Mouse (Mus musculus) forebrain, embryonic 14.5 days (tissue): ENCODE measurements around the gene Gpd1. TPM values are rescaled to one million over a fixed set of nuclear protein-coding genes. Genes with fewer than 3 reads are reported as not detected.
"Not testable (repeated sequence)": the region's sequence is repeated elsewhere in the genome, so short reads cannot be mapped to it uniquely, and the experiment has no call there.

Experiments
- ATAC-seq: fragments of 200-750 bp; cut with Nextera tagmentation; 2 replicates; pipeline ENCODE4 v1.8.0; 2017; ENCODE audit warnings: mild to moderate bottlenecking, moderate library complexity
- DNase-seq: peaks from one replicate; pipeline ENCODE4 v3.0.0-alpha.2; 2015; ENCODE audit warnings: low spot score
- H3K27ac ChIP-seq: fragments of 300-500 bp; sonication (generic); 2 replicates; pipeline ENCODE4 v1.5.1; 2014; ENCODE audit warnings: low read depth, mild to moderate bottlenecking, control low read depth, low read length, moderate library complexity
- H3K27me3 ChIP-seq: fragments of 300-500 bp; sonication (generic); replicated peaks from 2 replicates; pipeline ENCODE4 v1.6.1; 2014; ENCODE audit warnings: low read length, control low read depth, mixed read lengths; ENCODE audit not compliant: control insufficient read depth, insufficient read depth
- H3K36me3 ChIP-seq: fragments of 300-500 bp; sonication (generic); 2 replicates; pipeline ENCODE4 v1.6.1; 2014; ENCODE audit warnings: low read length, control low read depth; ENCODE audit not compliant: control insufficient read depth, insufficient read depth
- H3K4me1 ChIP-seq: fragments of 300-500 bp; sonication (generic); 2 replicates; pipeline ENCODE4 v1.6.1; 2014; ENCODE audit warnings: antibody characterized with exemption, low read length, control low read depth; ENCODE audit not compliant: control insufficient read depth, insufficient read depth
- H3K4me2 ChIP-seq: fragments of 300-500 bp; sonication (generic); 2 replicates; pipeline ENCODE4 v1.6.1; 2014; ENCODE audit warnings: mild to moderate bottlenecking, control low read depth, low read length
- H3K4me3 ChIP-seq: fragments of 300-500 bp; sonication (generic); 2 replicates; pipeline ENCODE4 v1.5.1; 2014; ENCODE audit warnings: low read depth, low read length, control low read depth
- H3K9ac ChIP-seq: fragments of 300-500 bp; sonication (generic); 2 replicates; pipeline ENCODE4 v1.6.1; 2014; ENCODE audit warnings: mild to moderate bottlenecking, low read length, control low read depth, moderate library complexity
- H3K9me3 ChIP-seq: fragments of 300-500 bp; sonication (generic); replicated peaks from 2 replicates; pipeline ENCODE4 v1.6.1; 2016; ENCODE audit warnings: low read length, control low read depth, mixed read lengths; ENCODE audit not compliant: control insufficient read depth
- WGBS: fragments of 180-500 bp; shearing (Covaris S2); extraction: QIAGEN DNeasy Blood & Tissue Kit; methylation state at CpG from one replicate; pipeline ENCODE4 v1.1.7; 2014; 5-methylcytosine and 5-hydroxymethylcytosine counted together
- polyA plus RNA-seq: library from polyadenylated mRNA; unstranded; fragments of >200 nt; fragmentation: Nextera tagmentation; extraction: Ambion mirVana; gene quantifications from 2 replicates; pipeline ENCODE4 v1.2.1, GENCODE M21; 2014

Gene Gpd1
- polyA plus RNA-seq, 1 experiment from 2014 or later: 0.77 TPM

DNA sequence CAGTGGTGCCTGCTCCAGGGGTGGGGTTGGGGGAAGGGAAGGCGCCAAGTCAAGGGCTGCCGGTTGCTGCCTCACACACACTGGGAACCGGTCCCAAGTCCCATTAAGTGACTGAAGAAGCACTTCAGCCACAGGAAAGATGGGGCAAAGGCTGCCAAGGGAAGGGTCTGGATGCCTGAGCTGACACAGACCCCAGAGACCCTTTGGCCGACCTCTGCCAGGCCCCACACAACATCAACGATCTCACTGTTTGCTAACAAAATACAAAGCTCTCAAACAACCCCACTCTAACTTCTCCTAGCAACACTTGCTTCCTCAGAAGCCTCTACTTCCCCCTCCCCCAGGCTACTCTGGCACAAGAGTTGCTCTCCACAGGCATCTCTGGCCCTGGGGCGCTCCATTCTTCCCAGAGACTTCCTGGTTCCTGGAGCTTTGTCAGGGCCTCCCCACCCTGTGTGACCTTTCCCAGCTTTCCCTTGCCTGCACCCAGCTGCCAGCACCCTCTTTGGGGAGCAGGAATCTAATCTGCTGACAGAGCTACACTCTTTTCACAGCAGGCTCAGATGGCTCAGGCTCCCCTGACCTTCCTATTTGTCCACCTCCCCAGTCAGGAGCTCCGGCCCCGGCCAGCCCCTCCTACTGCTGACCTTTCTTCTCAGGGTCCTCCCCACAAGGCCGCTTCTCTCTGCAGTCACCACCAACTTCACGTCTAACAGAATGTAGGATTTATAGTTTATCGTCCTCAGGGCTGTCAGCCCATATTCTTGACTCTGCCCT lies 6.4 kb downstream of the Gpd1 start:
- Histone ChIP-seq H3K4me3 (no peak overlapping the region), H3K36me3 (peaks cover 48% of the 10 kb centered on the region), H3K4me1 (peaks cover 12% of the 10 kb centered on the region), H3K9ac (peak overlapping the region; percentile 48), H3K27ac (peak overlapping the region; percentile 41), H3K9me3 (no peaks in the 10 kb centered on the region), H3K4me2 (no peak overlapping the region), H3K27me3 (no peaks in the 10 kb centered on the region)
- WGBS: 23% methylated on average over 11 of the region's 11 CpGs
- DNase-seq: peak; percentile 17
- no peak for ATAC-seq

DNA sequence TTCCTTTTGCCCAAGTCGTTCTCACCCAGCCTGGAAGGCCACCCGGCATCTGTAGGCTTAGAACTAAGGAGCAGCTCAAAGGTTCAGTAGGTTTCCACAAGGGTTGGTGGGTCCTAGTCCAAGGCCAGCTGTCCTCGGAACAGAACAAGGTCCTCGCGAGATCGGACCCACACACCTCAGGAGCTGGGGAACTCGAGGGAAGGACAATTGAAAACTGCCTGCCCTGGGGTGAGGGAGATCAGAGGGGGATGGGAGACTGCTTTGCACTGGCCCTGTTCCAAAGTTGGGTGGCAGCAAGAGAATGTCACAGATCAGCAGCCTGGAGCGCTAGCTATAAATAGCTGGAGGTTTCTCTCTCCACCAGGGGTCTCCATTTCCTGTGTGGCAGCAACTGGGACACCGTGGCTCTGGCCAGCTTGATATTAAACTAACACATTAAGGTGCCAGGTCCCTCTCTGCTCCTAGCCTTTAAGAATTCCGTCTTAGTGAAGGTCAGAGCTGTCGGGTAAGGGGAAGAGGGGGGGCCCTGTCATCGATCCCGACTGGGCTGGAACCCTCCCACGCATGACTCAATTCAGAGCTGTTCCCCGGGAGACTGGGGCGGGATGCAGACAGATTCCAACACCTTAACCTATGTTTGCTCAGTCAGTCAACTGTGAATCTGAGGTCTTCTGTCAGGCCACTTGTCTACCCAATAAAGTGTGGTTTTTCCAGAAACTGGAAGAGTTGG lies 7.1 kb downstream of the Gpd1 start:
- peaks cover 52% of the 10 kb centered on the region for H3K36me3 ChIP-seq
- peak; percentile 40 for ATAC-seq

DNA sequence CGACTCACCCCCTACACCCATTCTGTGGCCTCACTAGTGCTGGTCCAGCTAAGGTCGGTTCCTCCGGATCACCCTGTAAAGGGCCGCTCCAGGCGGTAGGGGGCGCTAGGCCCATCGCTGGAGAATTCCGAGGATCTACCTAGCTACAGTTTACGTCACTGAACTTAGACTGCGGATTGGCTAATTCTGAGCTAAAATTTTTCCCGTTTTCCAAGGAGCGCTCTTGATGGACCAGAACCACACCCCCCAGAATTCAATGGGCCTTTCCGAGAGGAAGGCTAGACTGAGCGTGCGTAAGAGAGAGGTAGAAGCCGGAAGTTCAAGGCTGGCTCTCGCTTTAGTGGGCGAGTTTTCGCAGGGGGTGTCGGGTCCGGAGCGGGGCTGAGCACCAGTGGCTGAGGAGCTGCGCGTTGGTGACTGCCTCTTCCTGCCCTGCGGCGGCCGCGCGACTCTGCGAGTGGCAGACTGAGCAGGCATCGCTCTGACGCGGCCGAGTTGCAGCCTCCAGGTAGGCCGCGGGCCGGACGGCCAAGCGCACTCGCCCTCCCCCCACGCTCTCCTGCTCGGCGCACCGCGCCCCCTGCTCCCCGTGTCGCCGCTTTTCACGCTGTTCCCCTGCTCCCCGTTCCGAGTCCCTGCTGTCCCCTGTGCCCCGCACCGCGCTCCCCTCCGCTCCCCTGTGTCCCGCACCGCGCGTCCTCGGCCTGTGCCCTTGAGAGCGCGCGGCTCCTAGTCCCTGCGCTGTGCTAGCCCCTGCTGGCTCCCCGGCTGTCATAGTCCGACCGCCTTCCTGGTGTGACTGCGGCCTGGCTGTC lies 8.2 kb downstream of the Gpd1 start, which contains the start of gene Cox14:
Cox14 (plus strand) TSS at position 278 of the 815 bp plus-strand sequence.
- peak; percentile 96 for ATAC-seq

More for the DNA sequence above, 7.1 kb downstream of the Gpd1 start:
- peak overlapping the region; percentile 94 for H3K4me3 ChIP-seq
- peak; percentile 90 for DNase-seq
- H3K9ac ChIP-seq: peak overlapping the region; percentile 48
- 13% methylated on average over 16 of the region's 16 CpGs for WGBS
- H3K27me3 ChIP-seq: no peaks in the 10 kb centered on the region
- no peaks in the 10 kb centered on the region for H3K9me3 ChIP-seq
- 0 out of 2 replicates have a peak overlapping the region, but pooled peaks have one; percentile 41 for H3K27ac ChIP-seq
- H3K4me1 ChIP-seq: peaks cover 12% of the 10 kb centered on the region
- peak overlapping the region; percentile 50 for H3K4me2 ChIP-seq

DNA sequence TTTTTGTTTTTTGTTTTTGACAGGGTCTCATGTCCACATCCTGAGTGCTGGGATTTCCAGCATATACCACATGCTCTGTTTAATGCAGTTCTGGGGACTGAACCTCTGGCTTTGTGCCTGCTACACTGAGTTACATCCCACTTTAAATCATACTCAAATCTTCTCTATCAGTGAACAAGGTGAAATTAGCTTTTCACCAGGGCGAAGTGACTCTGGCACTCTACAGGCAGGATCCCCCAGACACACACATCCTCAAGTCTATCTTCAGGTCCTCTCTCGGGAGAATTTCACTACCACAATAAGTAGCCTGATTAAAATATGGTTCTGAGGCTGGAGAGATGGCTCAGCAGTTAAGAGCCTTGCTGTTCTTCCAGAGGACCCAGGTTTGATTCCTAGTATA lies 9.2 kb downstream of the Gpd1 start:
- WGBS: 84% methylated on average over 2 of the region's 2 CpGs
- H3K4me1 ChIP-seq: peaks cover 12% of the 10 kb centered on the region
- H3K36me3 ChIP-seq: peaks cover 43% of the 10 kb centered on the region
- H3K27ac ChIP-seq: no peak overlapping the region
- H3K4me3 ChIP-seq: peak overlapping the region; percentile 94
- ATAC-seq (no peak), DNase-seq (no peak)
- H3K4me2 ChIP-seq: peak overlapping the region; percentile 82
- no peaks in the 10 kb centered on the region for H3K27me3 ChIP-seq
- H3K9ac ChIP-seq: peak overlapping the region; percentile 78
- H3K9me3 ChIP-seq: no peaks in the 10 kb centered on the region

More for the DNA sequence above, 8.2 kb downstream of the Gpd1 start, which contains the start of gene Cox14:
- Histone ChIP-seq H3K9ac (peak within 1 kb of the TSS; percentile 78), H3K36me3 (peaks cover 49% of the 10 kb centered on the region), H3K27ac (peak within 1 kb of the TSS; percentile 84), H3K27me3 (no peaks in the 10 kb centered on the region), H3K4me3 (peak within 1 kb of the TSS; percentile 94), H3K9me3 (no peaks in the 10 kb centered on the region), H3K4me1 (peaks cover 12% of the 10 kb centered on the region), H3K4me2 (peak within 1 kb of the TSS; percentile 82)
- peak; percentile 100 for DNase-seq
- WGBS: 0% methylated on average over 56 of the region's 68 CpGs

DNA sequence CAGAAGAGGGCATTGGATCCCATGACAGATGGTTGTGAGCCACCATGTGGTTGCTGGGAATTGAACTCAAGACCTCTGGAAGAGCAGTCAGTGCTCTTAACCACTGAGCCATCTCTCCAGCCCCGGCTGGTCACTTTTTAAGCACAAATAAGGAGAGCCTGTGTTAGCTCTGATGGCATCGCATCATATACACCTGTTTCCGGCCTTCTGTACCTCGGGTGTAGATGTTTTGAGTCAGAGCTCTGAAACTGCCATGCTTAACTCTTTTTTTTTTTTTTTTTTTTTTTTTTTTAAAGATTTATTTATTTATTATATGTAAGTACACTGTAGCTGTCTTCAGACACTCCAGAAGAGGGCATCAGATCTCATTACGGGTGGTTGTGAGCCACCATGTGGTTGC lies 9.7 kb downstream of the Gpd1 start:
- H3K27ac ChIP-seq, H3K4me2 ChIP-seq, DNase-seq, H3K9ac ChIP-seq, H3K9me3 ChIP-seq, H3K4me3 ChIP-seq, ATAC-seq, H3K27me3 ChIP-seq: not testable (repeated sequence)
- WGBS: 99% methylated on average over 4 of the region's 5 CpGs
- Histone ChIP-seq H3K4me1 (peaks cover 12% of the 10 kb centered on the region), H3K36me3 (peaks cover 40% of the 10 kb centered on the region)

DNA sequence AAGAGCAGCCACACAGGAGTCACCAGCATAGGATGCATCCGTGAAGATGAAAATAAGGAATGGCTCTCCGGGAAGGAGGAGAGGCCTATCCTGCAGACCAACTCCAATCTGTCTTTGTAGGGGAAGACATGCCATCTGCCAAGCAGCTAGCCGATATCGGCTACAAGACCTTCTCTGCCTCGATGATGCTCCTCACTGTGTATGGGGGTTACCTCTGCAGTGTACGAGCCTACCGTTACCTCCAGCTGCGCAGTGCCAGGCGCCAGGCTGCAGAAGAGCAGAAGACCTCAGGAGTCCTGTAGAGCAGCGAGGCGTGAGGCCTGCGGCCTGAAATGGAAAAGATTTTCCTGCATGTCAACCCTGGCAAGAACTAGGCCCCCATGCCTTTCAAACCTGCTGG lies 10.2 kb downstream of the Gpd1 start:
- Histone ChIP-seq H3K27me3 (no peaks in the 10 kb centered on the region), H3K9me3 (no peaks in the 10 kb centered on the region), H3K4me1 (peaks cover 12% of the 10 kb centered on the region), H3K9ac (no peak overlapping the region), H3K4me2 (no peak overlapping the region), H3K36me3 (peaks cover 39% of the 10 kb centered on the region), H3K27ac (no peak overlapping the region), H3K4me3 (no peak overlapping the region)
- DNase-seq: no peak
- ATAC-seq: no peak
- WGBS: 94% methylated on average over 12 of the region's 12 CpGs

DNA sequence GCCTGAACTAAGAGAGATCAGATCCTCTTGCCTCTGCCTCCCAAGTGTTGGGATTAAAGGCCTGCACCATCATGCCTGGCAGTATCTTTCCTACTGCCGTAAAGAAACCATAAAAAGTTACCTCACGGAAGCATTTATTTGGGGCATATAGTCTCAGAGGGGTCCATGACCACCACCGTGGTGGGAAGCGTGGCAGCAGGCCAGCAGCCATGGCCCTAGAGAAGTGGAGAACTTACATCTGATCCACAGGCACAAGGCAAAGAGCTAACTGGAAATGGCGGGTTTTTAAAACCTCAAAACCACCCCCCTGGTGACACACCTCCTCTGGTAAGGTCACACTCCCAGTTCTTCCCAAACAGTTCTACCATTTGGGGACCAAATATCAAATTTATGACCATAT lies 10.9 kb downstream of the Gpd1 start:
- H3K9me3 ChIP-seq: no peaks in the 10 kb centered on the region
- WGBS: 93% methylated on average over 5 of the region's 5 CpGs
- no peak overlapping the region for H3K27ac ChIP-seq
- H3K4me1 ChIP-seq: peaks cover 12% of the 10 kb centered on the region
- no peak overlapping the region for H3K9ac ChIP-seq
- H3K4me3 ChIP-seq: no peak overlapping the region
- H3K36me3 ChIP-seq: peaks cover 34% of the 10 kb centered on the region
- ATAC-seq (no peak), DNase-seq (no peak)
- H3K4me2 ChIP-seq: no peak overlapping the region
- H3K27me3 ChIP-seq: no peaks in the 10 kb centered on the region

DNA sequence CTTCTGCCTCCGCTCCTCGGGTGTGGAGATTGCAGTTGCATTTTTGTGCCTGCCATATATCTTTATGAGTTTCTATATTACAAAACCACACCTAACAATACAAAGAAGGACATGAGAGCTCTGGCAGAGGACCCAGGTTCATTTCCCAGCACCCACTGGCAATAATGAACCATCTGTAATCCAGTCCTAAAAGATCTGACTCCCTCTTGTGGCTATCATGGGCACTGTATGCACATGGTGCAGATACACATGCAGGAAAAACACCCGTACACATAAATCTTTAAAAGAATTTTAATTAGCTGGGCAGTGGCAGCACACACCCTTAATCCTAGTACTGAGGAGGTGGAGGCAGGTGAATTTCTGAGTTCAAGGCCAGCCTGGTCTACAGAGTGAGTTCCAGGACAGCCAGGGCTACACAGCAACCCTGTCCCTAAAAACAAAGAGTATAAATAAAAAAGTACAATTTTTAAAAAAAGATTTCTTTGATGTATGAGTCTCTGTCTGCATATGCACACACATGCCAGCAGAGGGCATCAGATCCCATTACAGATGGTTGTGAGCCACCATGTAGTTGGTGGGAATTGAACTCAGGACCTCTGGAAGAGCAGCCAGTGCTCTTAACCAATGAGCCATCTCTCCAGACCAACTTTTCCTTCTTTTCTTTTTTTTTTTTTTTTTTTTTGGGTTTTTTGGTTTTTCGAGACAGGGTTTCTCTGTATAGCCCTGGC lies 11.9 kb downstream of the Gpd1 start:
- Histone ChIP-seq H3K36me3 (peaks cover 32% of the 10 kb centered on the region), H3K4me3 (no peak overlapping the region), H3K4me1 (peaks cover 10% of the 10 kb centered on the region), H3K9ac (no peak overlapping the region), H3K27ac (no peak overlapping the region), H3K4me2 (no peak overlapping the region), H3K27me3 (no peaks in the 10 kb centered on the region), H3K9me3 (no peaks in the 10 kb centered on the region)
- DNase-seq (no peak), ATAC-seq (no peak)
- 93% methylated on average over 3 of the region's 4 CpGs for WGBS
